Mouse (Mus musculus): ENCODE results near the gene Gm26566. TPM values are rescaled to one million over a fixed set of nuclear protein-coding genes. Genes with fewer than 3 reads are reported as not detected.

The Gm26566 gene
- 1 to 10 TPM in 1 of 2 experiments, under 1 TPM in 1; 0.08 to 1.1 TPM for polyA plus RNA-seq (2012; fragmentation: generic; extraction: Trizol)

DNA sequence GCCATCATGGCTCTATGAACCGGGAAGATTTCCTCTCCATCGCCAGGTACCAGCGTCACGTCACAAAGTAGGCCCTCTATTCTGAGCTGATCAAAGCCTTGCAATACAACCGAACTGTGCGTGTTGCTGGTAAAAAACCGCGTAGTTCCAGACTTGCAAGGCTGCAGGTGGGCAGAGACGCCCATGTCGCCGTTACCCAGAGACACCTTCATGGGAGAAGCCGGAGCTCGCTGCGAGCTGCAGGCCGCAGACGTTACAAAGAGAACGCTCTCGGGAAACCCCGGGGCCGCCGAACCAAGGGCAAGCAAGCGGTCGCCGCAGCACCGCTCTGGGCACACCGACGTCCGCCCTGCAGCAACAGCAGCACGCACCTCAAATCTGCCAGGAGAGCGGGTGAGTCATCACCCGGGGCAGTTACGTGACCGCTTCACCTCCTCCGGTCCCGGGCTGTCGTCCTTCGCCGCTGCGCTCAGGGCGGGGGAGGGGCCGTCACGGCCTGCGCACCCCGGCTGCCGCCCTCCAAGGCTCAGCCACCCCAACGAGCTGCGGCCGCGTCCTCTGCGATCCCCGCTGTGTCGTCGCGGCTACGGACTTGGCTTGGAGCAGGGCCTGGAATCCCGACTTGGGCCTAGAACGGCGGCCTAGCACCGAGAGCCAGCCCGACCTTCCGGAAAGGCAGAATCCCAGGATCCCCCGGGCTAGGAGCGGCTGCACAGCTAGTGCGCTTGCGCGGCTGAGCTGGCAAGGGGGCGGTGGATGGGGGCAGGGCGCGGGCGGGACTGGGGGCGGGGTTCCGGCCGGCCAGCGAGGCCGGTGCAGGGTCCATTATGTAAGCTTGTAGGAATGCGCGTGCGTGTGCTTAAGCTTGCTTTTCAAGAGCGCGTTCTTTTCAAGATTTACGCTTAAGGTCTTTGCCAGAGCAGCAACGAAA lies at the start of gene Gm26566, which contains the start of gene Klhl9:
Gm26566 (plus strand) TSS at position 15 of the 931 bp plus-strand sequence.
Klhl9 (minus strand) TSS at position 675 of the 931 bp plus-strand sequence.

DNA sequence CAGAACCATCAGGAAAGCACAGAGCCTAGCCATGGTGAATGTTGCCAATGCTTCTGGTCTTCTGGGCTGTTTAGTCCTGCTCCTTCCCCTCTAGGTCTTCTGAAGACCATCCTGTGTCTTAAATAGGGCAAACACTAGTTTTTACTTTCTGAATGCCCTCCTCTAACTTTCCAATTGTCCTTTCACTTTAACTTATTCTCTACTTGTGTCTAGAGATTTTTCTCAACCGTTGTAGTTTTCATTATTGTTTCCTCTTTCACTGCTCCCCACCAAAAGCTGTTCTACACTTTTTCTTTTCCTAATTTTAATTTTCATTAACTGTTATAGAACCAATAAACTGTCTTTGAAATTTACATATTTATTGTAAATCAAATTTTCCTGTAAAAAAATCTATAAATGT lies 44.8 kb upstream of the Gm26566 start, which contains the start of gene Ifna16:
Ifna16 (minus strand) TSS at position 101 of the 400 bp plus-strand sequence.

DNA sequence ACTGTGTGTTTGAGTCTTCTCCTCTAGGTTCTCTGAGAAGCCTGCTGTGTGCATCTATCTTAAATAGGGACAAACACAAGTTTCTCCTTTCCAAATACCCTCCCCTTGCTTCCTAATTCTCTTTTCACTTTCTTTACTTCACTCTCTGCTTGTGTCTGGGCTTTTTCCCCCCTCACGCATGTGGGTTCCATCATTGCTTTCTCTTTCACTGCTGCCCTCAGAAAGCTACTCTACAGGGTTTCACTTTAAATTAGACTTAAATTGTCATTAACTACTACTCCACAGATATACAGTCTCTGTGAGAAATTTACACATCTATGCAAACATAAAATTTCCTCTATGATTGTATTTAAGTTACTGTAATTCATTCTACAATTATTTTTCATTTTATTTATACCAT lies 37.8 kb upstream of the Gm26566 start, which contains the start of gene Ifna2:
Ifna2 (minus strand) TSS at position 101 of the 400 bp plus-strand sequence.

DNA sequence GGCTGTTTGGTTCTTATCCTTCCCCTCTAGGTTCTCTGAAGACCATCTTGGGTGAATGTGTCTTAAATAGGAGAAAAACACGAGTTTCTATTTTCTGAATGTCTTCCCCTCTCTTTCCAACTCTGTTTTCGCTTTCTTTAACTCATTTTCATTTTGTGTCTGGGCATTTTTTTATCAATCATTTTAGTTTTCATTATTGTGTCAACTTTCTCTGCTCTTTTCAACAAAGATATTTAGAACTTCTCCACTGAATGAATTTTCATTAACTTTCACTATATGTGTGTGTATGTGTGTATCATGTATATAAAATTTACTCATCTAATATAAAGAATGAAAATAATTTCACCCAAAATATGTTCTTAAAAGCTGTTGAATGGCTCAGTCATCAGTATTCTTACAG lies 30.3 kb upstream of the Gm26566 start, which contains the start of gene Ifnab:
Ifnab (minus strand) TSS at position 101 of the 400 bp plus-strand sequence.

DNA sequence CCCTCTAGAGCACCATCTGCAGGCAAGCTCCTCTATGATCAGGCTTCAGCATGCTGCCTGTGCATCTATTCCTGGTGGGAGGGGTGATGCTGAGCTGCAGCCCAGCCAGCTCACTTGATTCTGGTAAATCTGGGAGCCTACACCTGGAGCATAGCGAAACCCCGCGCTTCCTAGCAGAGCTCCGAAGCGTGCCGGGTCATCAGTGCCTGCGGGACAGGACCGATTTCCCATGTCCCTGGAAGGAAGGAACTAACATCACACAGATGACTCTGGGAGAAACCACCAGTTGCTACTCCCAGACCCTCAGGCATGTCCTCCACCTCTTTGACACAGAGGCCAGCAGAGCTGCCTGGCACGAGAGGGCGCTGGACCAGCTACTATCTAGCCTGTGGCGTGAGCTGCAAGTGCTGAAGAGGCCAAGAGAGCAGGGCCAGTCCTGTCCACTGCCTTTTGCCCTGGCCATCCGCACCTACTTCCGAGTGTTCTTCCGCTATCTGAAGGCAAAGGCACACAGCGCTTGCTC lies 33.3 kb downstream of the Gm26566 start, which contains the start of gene Gm13271:
Gm13271 (plus strand) TSS at position 51 of the 523 bp plus-strand sequence.

DNA sequence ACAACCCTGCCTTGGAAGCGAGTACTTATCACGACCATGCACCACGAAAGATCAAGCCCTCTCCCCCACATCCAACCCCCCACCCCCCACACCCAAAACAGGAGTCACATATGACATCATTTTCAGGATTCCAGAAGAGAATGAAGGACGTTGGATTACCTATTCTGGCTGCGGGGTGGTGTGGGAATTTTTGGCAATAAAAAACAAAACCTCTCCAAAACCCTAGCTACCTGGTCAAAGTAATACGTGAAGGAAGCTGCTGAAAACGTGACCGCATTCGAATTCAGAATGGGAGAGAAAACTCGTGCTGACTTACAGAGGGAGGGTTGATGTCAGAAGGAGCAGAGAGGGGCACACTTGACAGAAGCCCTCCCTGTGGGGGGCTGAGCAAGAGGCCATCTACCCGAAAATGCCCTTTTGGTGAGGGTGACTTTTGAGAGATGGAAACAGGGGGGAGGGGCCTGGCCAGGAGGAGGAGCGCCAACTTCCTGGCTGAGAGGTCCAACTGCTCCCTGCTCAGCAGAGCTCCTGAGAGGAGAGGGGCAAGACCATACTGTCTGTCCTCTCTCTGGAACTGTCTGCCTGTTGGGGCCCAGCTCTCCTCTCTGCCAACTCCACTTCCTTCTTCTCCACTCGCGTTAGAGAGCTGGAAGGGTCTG lies 38.1 kb downstream of the Gm26566 start, which contains the start of gene Gm13283:
Gm13283 (plus strand) TSS at position 510 of the 659 bp plus-strand sequence.

Other genes with a start within 250 kb of the Gm26566 start
- not detected for gene Ifnb1, start 199.0 kb upstream of the Gm26566 start, polyA plus RNA-seq (2012; fragmentation: generic; extraction: Trizol)
- gene Ifna15, start 163.6 kb upstream of the Gm26566 start, polyA plus RNA-seq (2012; fragmentation: generic; extraction: Trizol): not detected
- not detected for gene Ifna14, start 150.0 kb upstream of the Gm26566 start, polyA plus RNA-seq (2012; fragmentation: generic; extraction: Trizol)
- gene Ifna9, start 129.4 kb upstream of the Gm26566 start, polyA plus RNA-seq (2012; fragmentation: generic; extraction: Trizol): not detected
- gene Ifna12, start 118.4 kb upstream of the Gm26566 start, polyA plus RNA-seq (2012; fragmentation: generic; extraction: Trizol): not detected
- not detected for gene C87499, start 87.4 kb upstream of the Gm26566 start, polyA plus RNA-seq (2012; fragmentation: generic; extraction: Trizol)
- not detected for gene Ifna13, start 77.3 kb upstream of the Gm26566 start, polyA plus RNA-seq (2012; fragmentation: generic; extraction: Trizol)
- gene Ifna16, start 44.9 kb upstream of the Gm26566 start, polyA plus RNA-seq (2012; fragmentation: generic; extraction: Trizol): not detected
- not detected for gene Ifna2, start 37.9 kb upstream of the Gm26566 start, polyA plus RNA-seq (2012; fragmentation: generic; extraction: Trizol)
- gene Ifnab, start 30.4 kb upstream of the Gm26566 start, polyA plus RNA-seq (2012; fragmentation: generic; extraction: Trizol): under 1 TPM in 1 of 2 experiments, not detected in 1; 0.05 TPM
- gene Klhl9, start 660 bp downstream of the Gm26566 start, polyA plus RNA-seq (2012; fragmentation: generic; extraction: Trizol): 10 to 100 TPM in 1 of 2 experiments, 1 to 10 TPM in 1; 1.1 to 12.5 TPM
- not detected for gene Gm13271, start 33.1 kb downstream of the Gm26566 start, polyA plus RNA-seq (2012; fragmentation: generic; extraction: Trizol)
- gene Gm13283, start 38.3 kb downstream of the Gm26566 start, polyA plus RNA-seq (2012; fragmentation: generic; extraction: Trizol): not detected
- gene Gm13290, start 52.0 kb downstream of the Gm26566 start, polyA plus RNA-seq (2012; fragmentation: generic; extraction: Trizol): 1 to 10 TPM; 1.2 to 3.1 TPM
- gene Gm13289, start 55.1 kb downstream of the Gm26566 start, polyA plus RNA-seq (2012; fragmentation: generic; extraction: Trizol): not detected
- gene Gm13272, start 58.0 kb downstream of the Gm26566 start, polyA plus RNA-seq (2012; fragmentation: generic; extraction: Trizol): under 1 TPM; 0.21 to 0.38 TPM
- not detected for gene Ifnz, start 60.3 kb downstream of the Gm26566 start, polyA plus RNA-seq (2012; fragmentation: generic; extraction: Trizol)
- 1 to 10 TPM in 1 of 2 experiments, under 1 TPM in 1; 0.42 to 1.7 TPM for gene Gm13276, start 63.9 kb downstream of the Gm26566 start, polyA plus RNA-seq (2012; fragmentation: generic; extraction: Trizol)
- not detected for gene Gm13277, start 66.8 kb downstream of the Gm26566 start, polyA plus RNA-seq (2012; fragmentation: generic; extraction: Trizol)
- gene Gm13278, start 69.7 kb downstream of the Gm26566 start, polyA plus RNA-seq (2012; fragmentation: generic; extraction: Trizol): not detected
- 1 to 10 TPM in 1 of 2 experiments, under 1 TPM in 1; 0.14 to 1.1 TPM for gene Gm13275, start 72.7 kb downstream of the Gm26566 start, polyA plus RNA-seq (2012; fragmentation: generic; extraction: Trizol)
- gene Gm13279, start 75.6 kb downstream of the Gm26566 start, polyA plus RNA-seq (2012; fragmentation: generic; extraction: Trizol): not detected
- gene Gm13285, start 77.9 kb downstream of the Gm26566 start, polyA plus RNA-seq (2012; fragmentation: generic; extraction: Trizol): not detected
- gene Gm13287, start 81.4 kb downstream of the Gm26566 start, polyA plus RNA-seq (2012; fragmentation: generic; extraction: Trizol): 1 to 10 TPM in 1 of 2 experiments, under 1 TPM in 1; 0.14 to 1.1 TPM
- under 1 TPM; 0.05 to 0.50 TPM for gene Gm13288, start 83.7 kb downstream of the Gm26566 start, polyA plus RNA-seq (2012; fragmentation: generic; extraction: Trizol)
- not detected for gene Ifna7, start 94.4 kb downstream of the Gm26566 start, polyA plus RNA-seq (2012; fragmentation: generic; extraction: Trizol)
- not detected for gene Ifna11, start 98.2 kb downstream of the Gm26566 start, polyA plus RNA-seq (2012; fragmentation: generic; extraction: Trizol)
- gene Ifna6, start 105.6 kb downstream of the Gm26566 start, polyA plus RNA-seq (2012; fragmentation: generic; extraction: Trizol): not detected
- not detected for gene Ifna5, start 113.7 kb downstream of the Gm26566 start, polyA plus RNA-seq (2012; fragmentation: generic; extraction: Trizol)
- gene Ifna4, start 120.1 kb downstream of the Gm26566 start, polyA plus RNA-seq (2012; fragmentation: generic; extraction: Trizol): not detected
- not detected for gene Ifna1, start 128.3 kb downstream of the Gm26566 start, polyA plus RNA-seq (2012; fragmentation: generic; extraction: Trizol)
- gene Ifne, start 158.4 kb downstream of the Gm26566 start, polyA plus RNA-seq (2012; fragmentation: generic; extraction: Trizol): under 1 TPM in 1 of 2 experiments, not detected in 1; 0.08 TPM

All from C3H10T1/2 (cell line).